Mouse (Mus musculus): Measurements from ENCODE around the gene Armc8.

GRCm38 (mm10) chr9:99558824-99559556 is 9.7 kb downstream of the Armc8 start:
- TF ChIP-seq POLR2A (IDR thresholded peaks at IDR 0.05; ENCODE audit: insufficient read length, low read depth) (no peak), MAX (IDR thresholded peaks at IDR 0.05; ENCODE audit: low read depth) (no peak), E2F4 (IDR thresholded peaks at IDR 0.05; ENCODE audit: insufficient read depth) (no peak), MYOG (IDR thresholded peaks at IDR 0.05; ENCODE audit: control insufficient read depth in 1 of 3, insufficient read depth in 1 of 3, insufficient read length in 2 of 3, low read depth in 2 of 3) (no peak), USF1 (IDR thresholded peaks at IDR 0.05; ENCODE audit: low read depth) (no peak), POLR2AphosphoS2 (IDR thresholded peaks at IDR 0.05; ENCODE audit: insufficient read length, low read depth) (no peak), TCF12 (IDR thresholded peaks at IDR 0.05; ENCODE audit: insufficient read depth, poor library complexity, severe bottlenecking) (no peak), CEBPB (IDR thresholded peaks at IDR 0.05; ENCODE audit: insufficient read depth, poor library complexity, severe bottlenecking) (no peak), SRF (IDR thresholded peaks at IDR 0.05; ENCODE audit: control insufficient read depth, insufficient read length, low read depth) (no peak), MYOD1 (IDR thresholded peaks at IDR 0.05; ENCODE audit: control insufficient read depth in 1 of 3, insufficient read length in 2 of 3, low read depth in 2 of 3) (no peak), TCF3 (IDR thresholded peaks at IDR 0.05; ENCODE audit: insufficient read length, low read depth) (no peak), REST (IDR thresholded peaks at IDR 0.05; ENCODE audit: insufficient read depth, insufficient read length) (no peak)
